Mouse (Mus musculus) adrenal gland, postnatal 10 days (tissue): ENCODE results near the gene Trim46. TPM values are rescaled to one million over a fixed set of nuclear protein-coding genes. Genes with fewer than 3 reads are reported as not detected.

Experiments
- DNase-seq: peaks from one replicate; pipeline ENCODE4 v3.0.0; 2021; ENCODE audit warnings: mixed read lengths
- long read RNA-seq, 2 experiments: library from polyadenylated mRNA; stranded (forward); transcript quantifications; one replicate each; pipeline ENCODE4 v2.0.0; 2021
- total RNA-seq, 2 experiments: library from RNA; stranded (reverse); gene quantifications; 2 replicates each; pipeline ENCODE4 v1.2.3; 2021

Gene Trim46
- 1 to 10 TPM; 2.0 to 4.2 TPM for total RNA-seq
- long read RNA-seq, experiment 1, partial matches to known transcripts = 0 of 1 reads
- long read RNA-seq, experiment 1, other reads (novel, unspliced or antisense) = 1 of 1 reads
- long read RNA-seq, experiment 2, partial matches to known transcripts = 2 of 4 reads
- long read RNA-seq, experiment 2, other reads (novel, unspliced or antisense) = 2 of 4 reads

DNA sequence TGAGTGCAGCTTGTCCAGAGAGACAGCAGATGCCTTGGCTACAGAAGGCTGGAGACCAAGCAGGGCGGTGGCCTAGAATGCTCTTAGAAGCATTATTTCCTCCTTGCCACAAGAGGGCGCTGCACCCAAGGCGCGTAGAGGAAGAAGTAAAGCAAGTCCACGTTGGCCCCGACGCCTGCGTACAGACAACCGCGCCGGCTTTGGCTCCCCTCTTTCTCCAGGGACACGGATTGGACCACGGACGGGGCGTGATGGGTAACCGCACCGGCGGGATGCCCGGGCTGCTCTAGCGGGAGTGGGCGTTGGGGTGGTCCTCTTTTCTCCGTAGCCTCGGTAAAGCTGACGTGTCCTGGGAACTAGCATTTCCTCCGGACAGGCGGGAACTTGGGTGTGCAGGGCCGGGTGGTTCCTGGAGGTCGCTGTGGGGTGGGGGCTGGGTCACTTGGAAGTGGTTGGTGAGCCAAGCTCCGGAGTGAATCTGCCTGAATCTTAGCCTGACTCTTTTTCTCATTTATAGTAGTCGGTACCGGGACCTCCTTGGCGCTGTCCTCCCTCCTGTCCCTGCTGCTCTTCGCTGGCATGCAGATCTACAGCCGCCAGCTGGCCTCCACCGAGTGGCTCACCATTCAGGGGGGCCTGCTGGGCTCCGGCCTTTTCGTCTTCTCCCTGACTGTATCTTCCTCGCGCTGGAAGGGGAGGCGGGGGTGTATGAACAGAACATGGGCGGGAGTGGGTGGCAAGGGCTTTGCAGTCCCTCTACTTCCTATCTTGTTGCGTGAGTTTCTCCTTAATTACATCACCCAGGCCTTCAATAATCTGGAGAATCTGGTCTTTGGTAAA is at the start of gene Trim46:
TSS of gene Trim46 (minus strand) at position 49 of the 840 bp plus-strand sequence.
- peak; percentile 92 for DNase-seq

DNA sequence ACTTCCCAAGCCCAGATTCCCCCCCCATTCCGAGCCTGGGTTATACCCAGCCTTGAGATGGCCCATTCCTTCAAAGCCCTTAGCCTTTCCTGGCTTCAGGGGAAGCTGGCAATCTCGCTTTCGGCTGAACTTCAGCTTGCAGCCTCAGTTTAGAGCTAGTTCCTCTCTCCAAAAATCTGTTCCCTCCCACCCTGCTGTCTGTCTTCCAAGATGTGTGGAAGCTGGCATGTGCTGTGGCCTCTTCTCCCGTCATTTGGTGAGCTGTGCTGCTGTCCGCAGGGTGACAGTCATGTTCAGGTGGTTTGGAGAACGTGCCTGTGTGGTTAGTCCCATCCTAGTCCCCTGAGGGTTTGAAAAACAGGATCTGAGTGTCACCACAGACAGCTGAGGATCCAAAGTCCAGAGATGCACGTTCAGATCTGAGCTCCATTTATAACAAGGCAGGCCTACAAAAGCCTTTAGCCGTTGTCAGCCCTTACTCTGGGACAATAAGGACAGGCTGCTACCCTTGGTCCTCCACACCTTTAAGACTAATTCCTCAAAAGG is 49.6 kb upstream of the Trim46 start:
- no peak for DNase-seq

- DNase-seq = no peak
Measured at GRCm38 (mm10) chr3:89294195-89294594, 48.1 kb upstream of the Trim46 start.

DNA sequence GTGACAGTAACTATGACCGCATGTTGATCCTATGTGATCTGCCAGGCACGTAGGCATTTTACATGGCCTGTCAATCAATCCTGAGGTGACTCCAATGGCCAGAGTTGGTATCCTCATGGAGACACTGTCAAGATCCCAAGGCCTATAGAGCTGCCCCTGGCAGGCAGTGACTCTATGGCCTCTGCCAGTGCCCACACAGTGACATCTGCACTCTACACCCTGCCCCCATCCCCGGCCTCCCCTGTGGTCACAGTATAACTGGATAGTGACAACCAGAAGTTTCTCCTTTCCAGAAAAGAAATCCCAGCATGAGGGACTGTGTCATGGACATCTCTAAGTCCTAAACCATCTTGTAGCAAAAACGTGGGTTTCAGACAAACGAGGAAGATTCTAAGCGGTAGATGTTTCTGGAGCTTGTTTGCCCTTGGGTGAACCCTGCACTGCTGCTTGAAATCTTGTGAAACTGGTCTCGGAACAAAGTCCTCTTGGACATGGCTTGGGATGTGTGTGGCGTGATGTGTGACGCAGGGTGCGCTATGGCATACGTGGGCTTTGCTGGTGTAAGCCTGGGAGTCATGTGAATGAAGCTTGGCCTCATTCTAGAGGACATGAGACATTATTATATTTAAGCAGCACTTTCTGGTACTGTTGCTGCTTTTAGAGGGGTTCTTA is 47.3 kb upstream of the Trim46 start:
- DNase-seq = no peak

GRCm38 (mm10) chr3:89292303-89292702 is 46.2 kb upstream of the Trim46 start:
- no peak for DNase-seq

DNA sequence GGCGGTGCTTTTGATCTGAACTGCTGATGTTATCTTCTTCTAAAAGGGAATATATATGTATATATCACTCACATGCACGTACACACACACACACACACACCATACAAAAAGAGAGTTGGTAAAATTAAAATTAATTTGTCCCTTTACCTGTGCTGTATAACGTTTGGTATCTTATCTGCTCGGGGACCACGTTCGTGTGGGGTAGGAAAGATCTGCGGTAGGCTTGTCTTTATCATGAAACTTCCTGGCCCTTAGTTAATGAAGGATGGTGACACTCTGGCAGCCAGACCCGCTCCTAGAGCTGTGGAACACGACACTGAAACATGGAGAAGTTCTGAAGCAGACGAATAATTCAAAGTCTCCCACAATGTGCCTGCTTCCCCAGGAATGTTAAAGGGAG is 45.8 kb upstream of the Trim46 start:
- DNase-seq = no peak

DNA sequence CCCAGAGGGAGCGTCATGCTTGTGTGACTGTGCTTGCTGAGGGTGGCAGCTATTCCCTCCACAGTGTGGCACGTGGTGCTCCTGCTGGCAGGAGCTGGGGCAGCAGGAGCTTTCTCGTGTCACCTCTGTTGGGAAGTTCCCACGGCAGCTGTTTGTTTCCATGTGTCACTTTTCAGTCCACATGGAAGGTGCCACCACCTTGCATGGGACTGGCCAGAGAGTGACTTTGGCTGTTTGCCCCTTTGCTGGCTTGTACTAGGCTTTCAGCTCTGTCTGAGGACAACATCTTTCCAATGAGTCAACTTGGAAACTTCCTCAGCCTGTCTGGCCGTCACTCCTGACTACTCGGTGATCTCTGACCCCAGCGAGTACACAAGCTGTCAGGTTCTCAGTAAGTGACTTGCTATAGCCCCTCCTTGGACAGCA is 42.4 kb upstream of the Trim46 start:
- no peak for DNase-seq

GRCm38 (mm10) chr3:89287286-89287685 is 41.2 kb upstream of the Trim46 start:
- no peak for DNase-seq

- no peak for DNase-seq
Measured at GRCm38 (mm10) chr3:89285526-89285925, 39.4 kb upstream of the Trim46 start.

GRCm38 (mm10) chr3:89284261-89284660 is 38.2 kb upstream of the Trim46 start:
- DNase-seq = no peak

GRCm38 (mm10) chr3:89282291-89282643 is 36.2 kb upstream of the Trim46 start:
- DNase-seq = no peak

DNA sequence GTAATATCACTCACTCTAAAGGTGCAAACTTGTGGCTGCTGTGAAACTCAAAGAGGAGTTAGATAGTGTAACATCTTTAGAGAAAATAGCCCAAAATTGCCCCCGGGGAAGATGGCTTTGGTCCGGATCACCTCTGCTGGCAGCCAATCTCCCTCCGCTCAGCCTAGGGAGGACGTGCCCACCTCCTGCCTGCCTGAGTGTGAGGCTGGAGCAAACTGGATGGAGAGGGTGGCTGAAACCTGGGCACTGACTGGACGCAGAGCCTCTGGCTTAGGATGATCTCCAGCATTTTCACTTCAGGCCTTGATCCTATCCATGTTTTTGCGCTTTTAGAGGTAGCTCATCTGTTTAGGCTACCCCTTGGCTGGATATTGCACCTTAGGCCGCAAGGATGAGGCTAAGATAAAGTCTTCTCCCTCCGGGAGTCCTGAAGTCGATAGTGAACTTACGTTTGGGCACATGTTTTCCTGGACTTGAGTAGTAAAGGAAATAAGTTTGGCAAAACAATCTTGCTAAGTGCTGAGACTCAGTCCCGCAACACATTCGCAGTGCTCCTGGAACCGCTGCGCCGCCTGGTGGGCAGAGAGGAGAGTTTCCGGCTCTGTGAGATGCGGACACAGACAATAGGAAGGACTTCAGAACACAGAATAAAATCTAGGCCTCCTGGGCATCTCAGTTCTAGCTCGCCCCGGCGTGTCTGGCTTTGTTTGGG is 35.6 kb upstream of the Trim46 start:
- DNase-seq = peak; percentile 90

DNA sequence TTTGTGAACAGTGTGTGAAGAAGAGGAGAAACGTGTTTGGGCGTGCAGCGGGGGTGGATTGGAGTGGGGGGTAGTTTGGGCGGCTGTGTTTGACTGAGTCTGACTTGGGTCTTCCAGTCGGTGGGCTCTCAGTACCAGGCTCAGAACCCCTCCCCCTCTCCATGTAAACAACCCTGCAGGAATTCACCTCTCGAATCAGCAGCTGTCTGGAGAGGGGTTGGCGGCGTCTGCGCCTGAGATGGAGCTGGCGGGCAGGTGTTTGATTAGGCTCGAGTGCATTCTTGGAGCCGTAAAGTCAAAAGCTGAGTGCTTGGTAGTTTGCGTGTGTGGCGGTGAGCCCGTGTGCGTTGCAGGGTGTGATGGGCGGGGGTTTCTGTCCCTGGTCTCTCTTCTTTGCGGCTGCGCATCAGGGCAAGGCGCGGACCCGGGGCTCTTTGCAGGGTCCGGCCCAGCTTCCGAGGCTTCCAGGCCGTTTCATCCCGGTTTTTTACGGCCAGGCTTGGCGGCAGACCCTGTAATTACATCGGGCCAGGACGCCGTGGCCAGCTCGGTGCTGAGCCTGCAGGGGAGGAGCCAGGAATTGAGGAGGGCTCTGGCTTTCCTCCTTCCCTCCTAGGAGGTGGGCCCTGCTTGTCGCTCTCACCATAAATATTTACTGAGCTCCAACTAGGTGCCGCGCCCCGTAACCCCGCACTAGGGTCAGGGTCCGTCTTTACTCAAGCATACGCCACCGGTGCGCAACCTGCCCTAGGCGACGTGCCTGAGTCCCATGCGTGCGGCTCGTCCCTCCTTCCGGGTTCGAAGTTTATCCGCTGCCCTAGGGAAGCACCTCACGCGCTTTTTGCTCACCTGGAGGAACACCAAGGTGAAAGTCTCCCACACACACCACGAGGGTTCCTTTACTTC is 34.8 kb upstream of the Trim46 start, which contains the start of gene Efna1:
TSS of gene Efna1 (minus strand) at position 537 of the 906 bp plus-strand sequence.
- peak; percentile 65 for DNase-seq

DNA sequence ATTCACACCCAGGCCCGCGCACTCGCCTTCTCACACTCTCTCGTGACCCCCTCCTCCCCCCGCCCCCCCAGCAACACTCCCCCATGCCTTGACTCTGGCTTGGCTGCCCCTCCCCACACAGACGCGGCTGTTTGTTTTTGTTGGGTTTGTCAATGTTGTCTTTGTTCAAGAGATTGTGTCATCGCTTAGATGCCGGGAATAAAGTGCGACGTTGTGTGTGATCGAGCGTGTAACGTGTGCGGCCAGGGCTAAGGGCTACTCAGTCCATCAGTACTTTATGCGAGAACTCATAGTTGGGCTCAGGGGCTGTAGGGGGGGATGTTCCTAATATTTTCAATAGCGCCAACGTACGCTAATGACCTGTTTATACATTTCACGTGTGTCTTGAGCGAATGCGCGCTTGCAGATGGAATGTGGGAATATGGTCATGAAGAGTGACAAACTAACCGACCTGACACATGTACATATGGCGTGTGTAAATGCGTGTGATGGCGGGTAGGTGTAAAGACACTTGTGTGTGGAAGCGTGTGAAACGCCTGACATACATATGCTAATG is 34.0 kb upstream of the Trim46 start:
- no peak for DNase-seq

GRCm38 (mm10) chr3:89279153-89279890 is 33.2 kb upstream of the Trim46 start:
- peak; percentile 92 for DNase-seq

DNA sequence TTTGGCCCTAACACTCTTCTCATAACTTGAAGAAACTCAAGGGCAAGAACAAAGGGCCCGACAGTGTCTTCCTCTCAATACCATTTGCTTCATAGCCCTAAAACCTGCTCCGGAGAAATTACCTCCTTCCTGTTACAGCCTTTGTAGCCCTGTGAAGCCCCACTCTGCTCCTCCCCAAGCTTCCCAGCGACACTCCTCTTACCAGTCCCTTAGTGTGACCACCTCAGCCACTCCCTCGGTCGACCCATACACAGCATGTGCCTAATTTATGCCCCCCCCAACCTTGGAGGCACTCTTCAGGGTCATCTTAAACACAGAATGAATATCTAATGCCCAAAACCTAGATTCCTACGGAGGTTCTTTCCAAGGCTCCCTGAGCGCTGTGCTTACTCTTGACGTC is 32.5 kb upstream of the Trim46 start:
- no peak for DNase-seq

DNA sequence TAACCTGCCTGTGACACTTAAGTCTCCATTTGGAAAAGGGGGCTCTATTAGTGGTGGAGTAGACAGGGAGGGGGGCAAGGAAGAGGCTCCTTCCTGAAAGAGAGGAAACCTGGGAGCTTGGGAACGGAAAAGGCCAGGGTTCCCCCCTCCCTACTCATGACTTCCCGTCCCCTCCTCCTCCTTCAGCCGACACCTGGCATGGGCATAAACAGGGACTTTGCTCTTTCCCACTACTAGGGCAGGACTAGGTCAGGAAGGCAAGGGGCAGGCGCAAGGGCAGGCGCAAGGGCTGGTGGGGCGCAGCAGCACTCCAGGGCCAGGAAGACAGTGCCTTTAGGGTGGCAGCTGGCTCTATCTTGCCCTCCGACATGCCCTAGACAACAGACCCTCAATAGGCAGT is 32.0 kb upstream of the Trim46 start:
- peak; percentile 56 for DNase-seq

DNA sequence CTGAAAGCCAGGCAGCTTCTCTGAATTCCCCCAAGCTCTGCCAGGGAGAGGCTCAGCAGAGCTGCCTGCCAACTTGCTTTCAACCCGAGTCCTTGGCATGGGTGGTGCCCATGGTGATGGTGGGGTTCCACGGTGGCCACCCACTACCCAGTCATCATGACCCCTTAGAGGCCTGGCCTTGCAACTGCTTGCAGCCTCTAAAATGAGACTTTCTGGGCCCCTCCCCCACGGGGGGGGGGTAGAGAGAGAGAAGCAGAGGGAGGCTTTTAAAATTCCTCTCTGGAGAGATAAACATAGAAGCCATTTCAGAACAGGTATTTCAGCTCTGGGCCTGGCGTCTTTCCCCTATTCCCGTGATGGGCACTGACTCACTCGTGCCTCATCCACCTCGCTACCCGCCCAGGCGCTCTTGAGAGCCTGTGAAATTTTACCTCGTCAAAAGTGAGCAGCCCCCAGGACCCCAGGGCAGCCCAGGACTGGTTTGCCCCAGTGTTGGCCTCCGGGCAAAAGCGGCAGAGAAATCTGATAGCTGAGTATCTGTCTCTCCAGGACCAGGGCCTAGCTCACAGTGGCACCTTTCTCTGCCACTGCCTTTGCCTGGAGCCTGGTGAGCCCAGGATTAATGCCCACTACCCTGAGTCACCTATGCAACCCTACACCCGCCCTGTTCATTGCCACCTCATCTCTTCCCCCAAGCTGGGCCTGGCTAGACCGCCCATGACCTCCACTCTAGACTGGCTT is 31.3 kb upstream of the Trim46 start:
- DNase-seq = no peak

DNA sequence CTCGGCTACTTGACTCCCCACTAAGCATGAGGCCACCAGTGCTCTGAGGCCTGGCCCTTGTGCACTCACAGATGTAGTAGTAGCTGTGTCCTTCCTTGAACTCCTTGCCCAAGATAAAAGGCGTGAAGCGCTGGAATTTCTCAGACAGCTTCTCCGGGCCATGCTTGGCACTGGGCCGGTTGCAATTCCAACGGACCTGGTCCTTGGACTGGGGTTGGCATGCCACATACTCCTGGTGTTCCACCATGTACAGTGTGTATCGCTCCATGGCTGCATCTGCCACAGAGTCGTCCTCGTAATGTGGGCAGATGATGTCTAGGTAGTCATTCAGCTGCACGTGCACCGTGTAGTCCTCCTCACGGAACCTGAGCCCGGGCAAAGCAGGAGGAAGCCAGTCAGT is 30.0 kb upstream of the Trim46 start:
- DNase-seq = no peak
